Mouse (Mus musculus) adrenal gland, postnatal 4 days (tissue): ENCODE data around the gene Ccl27b. TPM values are rescaled to one million over a fixed set of nuclear protein-coding genes. Genes with fewer than 3 reads are reported as not detected.
"Not testable (repeated sequence)": the region's sequence is repeated elsewhere in the genome, so short reads cannot be mapped to it uniquely, and the experiment has no call there.

Source experiments
- DNase-seq, 2 experiments: peaks; one replicate each; pipeline ENCODE4 v3.0.0; 2021 to 2022; ENCODE audit warnings: low spot score in 2 of 2, mixed read lengths in 2 of 2
- long read RNA-seq, 2 experiments: library from polyadenylated mRNA; stranded (forward); transcript quantifications; one replicate each; pipeline ENCODE4 v2.0.0; 2021
- total RNA-seq, 2 experiments: library from RNA; stranded (reverse); gene quantifications; 2 replicates each; pipeline ENCODE4 v1.2.3; 2021

The Ccl27b gene
- not detected for total RNA-seq
- long read RNA-seq, experiment 1, partial matches to known transcripts: 0 of 5 reads
- long read RNA-seq, experiment 1, other reads (novel, unspliced or antisense): 2 of 5 reads
- long read RNA-seq, experiment 2, partial matches to known transcripts: 0 of 1 reads
- long read RNA-seq, experiment 2, other reads (novel, unspliced or antisense): 0 of 1 reads

GRCm38 (mm10) chr4:42654951-42655350 lies at the start of gene Ccl27b:
TSS of gene Ccl27b (plus strand) at chr4:42655251.
- DNase-seq: not testable (repeated sequence)

- not testable (repeated sequence) for DNase-seq
Observed at GRCm38 (mm10) chr4:42611895-42612294, 43.2 kb upstream of the Ccl27b start, which contains the start of gene Gm10591. TSS of gene Gm10591 (plus strand) at chr4:42612195.

GRCm38 (mm10) chr4:42629419-42629818 lies 25.6 kb upstream of the Ccl27b start, which contains the start of gene Gm2564:
TSS of gene Gm2564 (plus strand) at chr4:42629719.
- DNase-seq: not testable (repeated sequence)

GRCm38 (mm10) chr4:42661793-42662192 lies 6.7 kb downstream of the Ccl27b start, which contains the start of gene Il11ra2:
TSS of gene Il11ra2 (minus strand) at chr4:42661893.
- not testable (repeated sequence) for DNase-seq

GRCm38 (mm10) chr4:42675415-42675814 lies 20.4 kb downstream of the Ccl27b start:
- not testable (repeated sequence) for DNase-seq

GRCm38 (mm10) chr4:42679365-42679764 lies 24.3 kb downstream of the Ccl27b start:
- not testable (repeated sequence) for DNase-seq

GRCm38 (mm10) chr4:42680374-42681356 lies 25.6 kb downstream of the Ccl27b start:
- DNase-seq: not testable (repeated sequence)

GRCm38 (mm10) chr4:42681473-42682182 lies 26.6 kb downstream of the Ccl27b start:
- not testable (repeated sequence) for DNase-seq

- not testable (repeated sequence) for DNase-seq
Observed at GRCm38 (mm10) chr4:42682183-42682524, 27.1 kb downstream of the Ccl27b start.

Other genes starting within 250 kb of the Ccl27b start
- not detected for gene Gm21586, start 215.9 kb upstream of the Ccl27b start, total RNA-seq
- gene Gm2163, start 188.5 kb upstream of the Ccl27b start, total RNA-seq: under 1 TPM; 0.42 to 0.56 TPM
- gene Fam205a2, start 127.1 kb upstream of the Ccl27b start, total RNA-seq: under 1 TPM in 1 of 2 experiments, not detected in 1; 0.59 TPM
- gene Gm10591, start 43.1 kb upstream of the Ccl27b start, total RNA-seq: not detected
- 1 to 10 TPM; 1.6 to 4.5 TPM for gene Gm2564, start 25.5 kb upstream of the Ccl27b start, total RNA-seq
- gene Il11ra2, start 6.6 kb downstream of the Ccl27b start, total RNA-seq: not detected
- under 1 TPM in 1 of 2 experiments, not detected in 1; 0.73 TPM for gene 4930578G10Rik, start 80.3 kb downstream of the Ccl27b start, total RNA-seq
- gene Ccl19, start 101.3 kb downstream of the Ccl27b start, total RNA-seq: under 1 TPM in 1 of 2 experiments, not detected in 1; 0.85 TPM
- 10 to 100 TPM in 1 of 2 experiments, 1 to 10 TPM in 1; 8.9 to 12.0 TPM for gene Ccl21a, start 118.7 kb downstream of the Ccl27b start, total RNA-seq
- gene Fam205a1, start 198.6 kb downstream of the Ccl27b start, total RNA-seq: not detected
- gene Gm12394, start 201.5 kb downstream of the Ccl27b start, total RNA-seq: under 1 TPM; 0.11 TPM
- not detected for gene Fam205c, start 219.0 kb downstream of the Ccl27b start, total RNA-seq